Mouse (Mus musculus) 3T3-L1 (cell line): ENCODE results near the gene Fam151b.

Source experiments
- DNase-seq: peaks from one replicate; pipeline ENCODE4 v3.0.0-alpha.2; 2015; ENCODE audit warnings: low read depth, low spot score

The Fam151b gene

DNA sequence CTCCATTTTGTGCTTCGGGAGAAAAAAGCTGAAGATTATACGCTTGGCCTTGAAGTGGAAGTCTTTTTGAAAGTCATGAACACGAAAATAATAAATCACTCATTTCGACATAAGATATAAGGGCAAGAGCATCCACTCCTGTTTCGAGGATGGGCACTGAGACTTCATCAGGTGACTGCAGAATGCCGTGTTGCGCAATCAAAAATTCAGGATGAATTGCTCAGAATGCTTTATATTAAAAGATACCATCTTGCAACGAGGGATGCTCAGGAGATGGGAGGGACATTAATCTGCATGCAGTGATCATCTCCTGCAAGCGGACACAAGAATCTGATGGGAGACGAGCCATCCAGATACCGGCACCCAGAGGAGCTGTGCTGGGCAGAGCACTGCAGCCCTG lies 64.2 kb downstream of the Fam151b start:
- DNase-seq, result no peak

DNA sequence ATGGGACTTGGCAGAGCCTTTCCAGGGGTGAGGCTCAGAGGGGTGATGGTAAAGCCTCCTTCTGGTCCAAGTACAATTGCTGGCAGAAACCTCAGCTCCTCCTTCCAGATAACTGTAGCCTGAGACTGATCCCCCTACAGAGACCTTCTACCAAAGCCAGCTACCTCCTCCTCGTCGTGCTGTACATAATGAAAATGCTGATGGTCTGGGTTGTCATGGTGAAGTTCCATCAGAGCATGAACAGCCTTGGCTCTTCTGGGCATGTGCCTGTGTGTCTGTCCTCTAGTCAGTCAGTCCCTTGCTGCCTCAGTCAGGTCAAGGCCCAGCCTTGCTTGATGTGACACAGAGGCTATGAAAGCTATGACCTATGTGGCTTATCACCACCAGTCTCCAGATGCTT lies 73.3 kb downstream of the Fam151b start:
- DNase-seq, result no peak

DNA sequence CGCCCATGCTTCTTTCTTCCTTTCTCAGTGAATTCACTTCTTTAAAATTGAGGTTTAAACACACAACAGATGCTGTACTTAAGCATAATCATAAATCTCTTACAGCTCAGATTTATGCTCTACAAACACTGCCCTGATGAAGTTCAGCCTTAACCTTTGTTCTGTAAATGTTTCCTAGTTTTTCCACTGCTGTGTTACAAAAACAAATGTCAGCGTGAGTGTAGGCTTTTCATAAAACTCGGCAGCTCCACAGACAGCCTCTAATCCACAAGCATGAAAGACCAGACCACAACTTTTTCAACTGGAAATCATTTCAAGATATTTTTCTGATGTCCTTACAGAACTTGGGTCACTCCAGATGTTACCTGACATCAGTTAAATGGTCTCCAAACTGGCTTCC lies 80.3 kb downstream of the Fam151b start:
- no peak for DNase-seq

DNA sequence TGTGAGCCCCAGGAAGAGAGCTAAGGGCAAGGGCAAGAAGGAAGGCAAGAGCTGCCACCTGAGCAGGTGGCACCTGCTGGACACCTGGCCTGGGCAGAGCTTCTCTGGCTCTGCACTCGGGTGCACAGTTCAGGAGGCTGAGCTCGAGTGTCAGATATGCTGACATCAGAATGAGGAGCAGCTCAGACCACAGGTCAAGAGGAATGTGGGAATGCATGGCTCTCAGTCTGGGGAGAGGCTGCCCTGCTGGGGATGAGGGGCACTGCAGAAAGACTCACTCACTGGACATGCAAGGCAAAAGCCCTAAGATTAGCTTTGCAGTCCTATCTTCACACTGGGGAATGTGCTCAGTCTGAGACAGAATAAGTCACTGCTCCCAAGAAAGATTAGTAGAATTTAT lies 81.8 kb downstream of the Fam151b start:
- DNase-seq, result peak; percentile 21
